Mouse (Mus musculus) embryonic facial prominence, embryonic 14.5 days (tissue): ENCODE measurements around the gene Zfpm1. TPM values are rescaled to one million over a fixed set of nuclear protein-coding genes. Genes with fewer than 3 reads are reported as not detected.
A peak's percentile ranks its signal among the peaks of the same experiment; 100 is the strongest.

Source experiments
- ATAC-seq: fragments of 200-750 bp; cut with Nextera tagmentation; 2 replicates; pipeline ENCODE4 v1.8.0; 2017; ENCODE audit warnings: low read depth, moderate number of reproducible peaks, moderate TSS enrichment
- DNase-seq: peaks from one replicate; pipeline ENCODE4 v3.0.0-alpha.2; 2015; ENCODE audit warnings: low spot score
- H3K27ac ChIP-seq: fragments of 300-500 bp; sonication (generic); replicated peaks from 2 replicates; pipeline ENCODE4 v1.5.1; 2014; ENCODE audit warnings: low read depth, mild to moderate bottlenecking, low read length, moderate library complexity
- H3K27me3 ChIP-seq: fragments of 300-500 bp; sonication (generic); replicated peaks from 2 replicates; pipeline ENCODE4 v1.6.1; 2014; ENCODE audit warnings: low read length; ENCODE audit not compliant: control insufficient read depth, insufficient read depth
- H3K36me3 ChIP-seq: fragments of 300-500 bp; sonication (generic); 2 replicates; pipeline ENCODE4 v1.6.1; 2014; ENCODE audit warnings: low read length, mixed read lengths; ENCODE audit not compliant: control insufficient read depth, insufficient read depth
- H3K4me1 ChIP-seq: fragments of 300-500 bp; sonication (generic); 2 replicates; pipeline ENCODE4 v1.6.1; 2014; ENCODE audit warnings: antibody characterized with exemption, low read length; ENCODE audit not compliant: control insufficient read depth, insufficient read depth
- H3K4me2 ChIP-seq: fragments of 300-500 bp; sonication (generic); 2 replicates; pipeline ENCODE4 v1.6.1; 2014; ENCODE audit warnings: low read depth, mild to moderate bottlenecking, low read length, moderate library complexity, mixed read lengths
- H3K4me3 ChIP-seq: fragments of 300-500 bp; sonication (generic); 2 replicates; pipeline ENCODE4 v1.5.1; 2014; ENCODE audit warnings: low read depth, mild to moderate bottlenecking, low read length
- H3K9ac ChIP-seq: fragments of 300-500 bp; sonication (generic); 2 replicates; pipeline ENCODE4 v1.6.1; 2014; ENCODE audit warnings: low read depth, mild to moderate bottlenecking, low read length, moderate library complexity, mixed read lengths
- H3K9me3 ChIP-seq: fragments of 300-500 bp; sonication (generic); 2 replicates; pipeline ENCODE4 v1.6.1; 2016; ENCODE audit warnings: low read length; ENCODE audit not compliant: control insufficient read depth
- WGBS: fragments of 180-500 bp; shearing (Covaris S2); extraction: QIAGEN DNeasy Blood & Tissue Kit; methylation state at CpG from one replicate; pipeline ENCODE4 v1.1.7; 2014; 5-methylcytosine and 5-hydroxymethylcytosine counted together
- polyA plus RNA-seq: library from polyadenylated mRNA; unstranded; fragments of >200 nt; fragmentation: Nextera tagmentation; extraction: Ambion mirVana; gene quantifications from 2 replicates; pipeline ENCODE4 v1.2.1, GENCODE M21; 2014

The Zfpm1 gene
- polyA plus RNA-seq, 1 experiment from 2014 or later, result 1.7 TPM

DNA sequence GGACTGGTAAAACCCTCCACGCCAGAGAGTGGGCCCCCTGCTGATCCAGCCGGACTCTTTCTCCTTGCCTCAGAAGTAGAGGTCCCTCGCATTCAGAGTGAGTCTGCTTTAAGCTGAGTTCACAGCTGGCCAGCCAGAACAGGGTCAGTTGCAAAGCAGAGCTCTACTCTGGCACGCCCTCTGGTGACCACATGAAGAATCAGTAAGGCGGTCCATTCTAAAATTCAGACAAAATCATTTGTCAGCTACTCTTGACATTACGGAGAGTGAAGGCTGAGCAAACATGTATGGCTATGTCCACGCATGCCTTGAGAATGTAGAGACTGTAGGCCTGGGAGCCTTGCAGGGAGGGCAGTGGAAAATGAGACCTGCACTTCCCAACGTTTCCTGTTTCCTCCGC lies 87.7 kb downstream of the Zfpm1 start:
- no peak overlapping the region for H3K27ac ChIP-seq
- no peak overlapping the region for H3K4me2 ChIP-seq
- H3K4me3 ChIP-seq, result no peak overlapping the region
- no peaks in the 10 kb centered on the region for H3K27me3 ChIP-seq
- no peaks in the 10 kb centered on the region for H3K4me1 ChIP-seq
- DNase-seq (peak; percentile 77), ATAC-seq (peak; percentile 77; the same call in 1 of the 2 replicates)
- no peaks in the 10 kb centered on the region for H3K9me3 ChIP-seq
- 8% methylated on average over 9 of the region's 9 CpGs for WGBS
- H3K9ac ChIP-seq, result no peak overlapping the region
- no peaks in the 10 kb centered on the region for H3K36me3 ChIP-seq

DNA sequence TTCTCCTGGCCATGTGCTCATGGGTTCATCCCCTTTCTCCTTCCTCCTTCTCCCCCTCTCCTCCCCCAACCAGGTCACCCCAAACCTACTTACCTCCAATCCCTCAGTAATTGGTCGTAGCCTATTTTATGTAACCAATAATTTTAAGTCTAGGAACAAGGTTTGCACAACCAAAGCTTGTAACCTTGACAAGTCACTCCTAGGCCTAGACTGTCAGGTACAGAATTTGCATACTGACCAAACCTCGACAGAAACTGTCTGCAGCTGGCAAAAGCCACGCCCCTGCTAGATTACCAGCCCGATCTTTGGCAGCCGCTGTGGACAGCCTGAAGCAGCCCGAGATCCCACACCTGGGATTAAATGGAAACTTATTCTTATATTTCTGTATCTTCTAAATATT lies 89.8 kb downstream of the Zfpm1 start:
- peaks cover 6% of the 10 kb centered on the region; the same call in 1 of the 2 replicates for H3K4me1 ChIP-seq
- H3K27ac ChIP-seq, result no peak overlapping the region
- no peak overlapping the region for H3K4me2 ChIP-seq
- H3K36me3 ChIP-seq, result no peaks in the 10 kb centered on the region
- no peaks in the 10 kb centered on the region for H3K9me3 ChIP-seq
- H3K9ac ChIP-seq, result no peak overlapping the region
- WGBS, result 73% methylated on average over 6 of the region's 6 CpGs
- H3K27me3 ChIP-seq, result no peaks in the 10 kb centered on the region
- no peak for DNase-seq
- H3K4me3 ChIP-seq, result no peak overlapping the region
- no peak for ATAC-seq

DNA sequence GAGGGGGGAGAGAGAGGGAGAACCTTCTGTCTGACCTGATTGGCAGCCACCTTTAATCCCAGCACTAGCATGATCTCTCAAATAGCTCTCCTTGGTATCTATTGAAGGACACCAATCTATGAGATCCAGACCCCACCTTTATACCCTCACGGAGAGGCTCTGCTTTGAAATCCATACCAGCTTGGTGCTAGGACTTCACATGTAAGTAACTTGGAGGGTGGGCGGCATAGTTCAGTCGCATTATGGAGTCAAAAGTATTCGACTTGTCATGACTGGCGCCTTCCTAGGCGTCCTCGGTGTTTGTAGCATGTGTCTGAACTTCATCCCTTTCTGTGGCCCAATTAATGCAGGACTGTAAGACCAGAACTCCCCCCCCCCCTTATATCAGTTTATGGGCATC lies 93.4 kb downstream of the Zfpm1 start:
- WGBS, result 88% methylated on average over 7 of the region's 7 CpGs
- no peak for ATAC-seq

DNA sequence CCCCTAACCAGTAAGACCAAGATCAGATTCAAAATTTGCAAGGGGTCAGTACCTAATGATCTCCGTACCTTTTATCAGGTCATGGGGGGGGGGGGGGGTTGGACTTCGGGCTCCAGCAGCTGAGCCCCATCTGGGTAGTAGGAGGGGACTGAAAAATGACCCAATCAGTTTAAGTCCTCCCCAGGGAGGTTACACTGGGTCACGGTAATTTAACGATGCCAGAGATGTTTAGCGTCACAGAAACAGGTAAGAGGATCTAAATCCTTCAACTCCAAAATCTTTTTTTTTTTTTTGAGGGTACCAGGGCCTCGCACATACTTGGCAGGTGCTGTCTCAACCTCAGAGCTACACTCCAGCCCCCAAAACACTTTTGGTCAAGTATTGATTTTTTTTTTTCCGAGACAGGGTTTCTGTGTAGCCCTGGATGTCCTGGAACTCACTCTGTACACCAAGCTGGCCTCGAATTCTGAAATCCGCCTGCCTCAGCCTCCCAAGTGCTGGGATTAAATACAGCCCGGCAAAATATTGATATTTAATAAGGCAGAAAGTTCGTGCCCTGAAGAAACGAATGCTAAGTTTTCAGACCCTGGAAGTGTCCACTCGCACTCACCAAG lies 93.9 kb downstream of the Zfpm1 start:
- Histone ChIP-seq H3K27me3 (no peaks in the 10 kb centered on the region), H3K9me3 (no peaks in the 10 kb centered on the region), H3K4me2 (peak overlapping the region; percentile 81), H3K36me3 (peaks cover 13% of the 10 kb centered on the region; the same call in 1 of the 2 replicates), H3K4me3 (peak overlapping the region; percentile 82), H3K27ac (peak overlapping the region; percentile 96; the same call in 1 of the 2 replicates), H3K9ac (peak overlapping the region; percentile 90), H3K4me1 (peaks cover 17% of the 10 kb centered on the region)
- peak; percentile 5 for ATAC-seq
- DNase-seq, result no peak
- 22% methylated on average over 13 of the region's 13 CpGs for WGBS

More for the DNA sequence above, 93.4 kb downstream of the Zfpm1 start:
- peaks cover 13% of the 10 kb centered on the region; the same call in 1 of the 2 replicates for H3K36me3 ChIP-seq
- H3K9ac ChIP-seq, result no peak overlapping the region; the same call in 1 of the 2 replicates
- H3K4me2 ChIP-seq, result peak overlapping the region; percentile 81
- H3K4me1 ChIP-seq, result peaks cover 17% of the 10 kb centered on the region
- no peak overlapping the region for H3K4me3 ChIP-seq
- H3K27me3 ChIP-seq, result no peaks in the 10 kb centered on the region
- DNase-seq, result no peak
- no peak overlapping the region for H3K27ac ChIP-seq
- H3K9me3 ChIP-seq, result no peaks in the 10 kb centered on the region

DNA sequence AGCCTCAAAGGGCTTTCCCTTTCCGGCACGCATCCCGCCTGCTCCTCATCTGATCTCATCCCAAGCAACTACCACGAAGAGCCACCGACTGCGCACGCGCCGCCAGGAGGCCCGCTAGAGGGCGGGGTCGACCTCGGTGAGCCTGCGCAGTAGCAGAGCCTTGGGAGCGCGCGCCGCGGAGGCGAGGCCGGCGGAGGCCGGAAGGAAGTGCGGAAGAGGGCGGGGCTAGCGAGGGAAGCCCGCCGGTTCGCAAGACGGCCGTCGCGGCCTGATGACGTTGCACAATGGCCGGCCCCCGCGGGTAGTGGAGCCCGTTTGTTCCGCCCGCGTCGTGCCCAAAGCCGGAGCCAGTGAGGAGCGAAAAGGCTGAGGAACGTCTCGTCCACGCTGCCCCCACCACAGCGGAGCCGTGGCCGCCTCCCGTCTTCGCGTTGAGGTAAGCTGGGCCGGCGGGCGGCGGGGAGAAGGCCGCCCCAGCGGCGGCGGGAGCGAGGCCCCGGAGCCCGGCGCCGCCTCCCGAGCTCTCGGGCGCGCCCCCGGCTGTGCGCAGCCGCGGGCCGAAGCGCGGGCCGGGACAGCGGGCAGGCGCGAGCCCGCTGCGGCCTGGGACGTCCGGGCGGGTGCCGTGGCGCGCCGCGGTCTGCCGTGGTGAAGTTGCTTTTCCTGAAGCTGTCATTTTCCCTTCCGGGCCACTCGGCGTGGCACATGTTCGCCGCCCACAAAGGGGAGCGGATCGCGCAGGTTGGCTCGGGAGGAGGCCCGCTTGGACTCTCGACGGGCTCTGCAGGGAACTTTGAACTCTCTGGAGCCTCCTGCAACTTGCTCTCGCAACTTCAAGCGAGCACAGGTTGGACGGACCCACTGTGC lies 94.7 kb downstream of the Zfpm1 start, which contains the start of gene Zc3h18:
Zc3h18 (plus strand) TSS at position 245 of the 867 bp plus-strand sequence.
- Histone ChIP-seq H3K4me3 (peak within 1 kb of the TSS; percentile 82), H3K27me3 (no peaks in the 10 kb centered on the region), H3K9me3 (no peaks in the 10 kb centered on the region), H3K9ac (peak within 1 kb of the TSS; percentile 90), H3K36me3 (peaks cover 13% of the 10 kb centered on the region; the same call in 1 of the 2 replicates), H3K27ac (peak within 1 kb of the TSS; percentile 96), H3K4me1 (peaks cover 17% of the 10 kb centered on the region), H3K4me2 (peak within 1 kb of the TSS; percentile 81)
- ATAC-seq (peak; percentile 95), DNase-seq (peak; percentile 99)
- WGBS, result 0% methylated on average over 56 of the region's 107 CpGs

DNA sequence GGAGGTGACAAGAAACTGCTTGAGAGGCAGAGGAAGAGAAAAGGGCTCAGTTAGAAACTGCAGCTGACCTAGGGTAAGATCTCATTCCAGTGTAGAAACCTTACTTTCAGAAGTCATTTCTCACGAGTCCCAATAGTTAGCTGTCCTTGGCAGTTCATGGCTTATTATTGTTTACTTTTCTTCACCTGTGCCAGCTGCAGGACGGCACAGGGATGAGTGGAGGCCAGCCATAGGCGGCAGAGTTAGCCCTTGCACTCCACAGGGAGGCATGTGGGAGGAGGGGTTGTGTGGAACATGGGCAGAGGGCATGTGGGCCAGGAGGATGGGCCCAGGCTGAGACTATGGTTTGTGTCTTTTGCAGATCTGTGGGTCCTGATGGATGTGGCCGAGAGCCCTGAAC lies 101.1 kb downstream of the Zfpm1 start:
- no peak for DNase-seq
- H3K9ac ChIP-seq, result no peak overlapping the region
- H3K4me3 ChIP-seq, result no peak overlapping the region
- ATAC-seq, result no peak
- no peaks in the 10 kb centered on the region for H3K27me3 ChIP-seq
- no peak overlapping the region for H3K27ac ChIP-seq
- WGBS, result 82% methylated on average over 4 of the region's 4 CpGs
- peaks cover 69% of the 10 kb centered on the region for H3K36me3 ChIP-seq
- H3K4me2 ChIP-seq, result no peak overlapping the region
- H3K4me1 ChIP-seq, result peaks cover 3% of the 10 kb centered on the region
- H3K9me3 ChIP-seq, result no peaks in the 10 kb centered on the region

Other genes starting within 250 kb of the Zfpm1 start
- 0.16 TPM in 1 of 2 replicates, not detected in the other for gene Trhr2, start 78.6 kb downstream of the Zfpm1 start, polyA plus RNA-seq
- gene Zc3h18, start 94.5 kb downstream of the Zfpm1 start, polyA plus RNA-seq, result 30.9 and 31.6 TPM in 2 replicates
- not detected in 2 replicates for gene Il17c, start 139.9 kb downstream of the Zfpm1 start, polyA plus RNA-seq
- gene Cyba, start 150.8 kb downstream of the Zfpm1 start, polyA plus RNA-seq, result 160 and 173 TPM in 2 replicates
- 27.1 and 34.4 TPM in 2 replicates for gene Mvd, start 161.3 kb downstream of the Zfpm1 start, polyA plus RNA-seq
- 3.1 and 4.2 TPM in 2 replicates for gene Snai3, start 178.6 kb downstream of the Zfpm1 start, polyA plus RNA-seq
- 40.0 and 40.1 TPM in 2 replicates for gene Rnf166, start 193.9 kb downstream of the Zfpm1 start, polyA plus RNA-seq
- 49.0 and 49.2 TPM in 2 replicates for gene Ctu2, start 194.0 kb downstream of the Zfpm1 start, polyA plus RNA-seq